Mouse (Mus musculus) MEL (cell line): Measurements from ENCODE around the gene Borcs7. TPM values are rescaled to one million over a fixed set of nuclear protein-coding genes. Genes with fewer than 3 reads are reported as not detected.

Experiments
- DNase-seq: peaks from one replicate; pipeline ENCODE4 v3.0.0; 2011; ENCODE audit warnings: low read depth, low spot score
- H3K27ac ChIP-seq: 2 replicates; pipeline ENCODE4 v1.5.1; 2012; ENCODE audit warnings: low read depth, mild to moderate bottlenecking, control low read depth, low read length, moderate library complexity; ENCODE audit not compliant: control insufficient read depth
- H3K27me3 ChIP-seq, 2 experiments: fragments of 150-350 bp in 1 of 2; sonication (generic) in 1 of 2; 2 replicates each; pipeline ENCODE4 v1.6.1; 2012; ENCODE audit warnings: low read length in 2 of 2, mild to moderate bottlenecking in 2 of 2, improper control_type of control experiment in 1 of 2, moderate library complexity in 1 of 2; ENCODE audit not compliant: insufficient read depth in 2 of 2, control insufficient read depth in 1 of 2
- H3K36me3 ChIP-seq, 2 experiments: 2 replicates each; pipeline ENCODE4 v1.6.1; 2012 to 2014; ENCODE audit warnings: low read length in 2 of 2, improper control_type of control experiment in 1 of 2, inconsistent platforms in 1 of 2, mild to moderate bottlenecking in 1 of 2; ENCODE audit not compliant: insufficient read depth in 2 of 2, control insufficient read depth in 1 of 2
- H3K4me1 ChIP-seq, 2 experiments: fragments of 150-350 bp in 1 of 2; sonication (generic) in 1 of 2; 2 replicates each; pipeline ENCODE4 v1.6.1; 2012; ENCODE audit warnings: low read length in 2 of 2, improper control_type of control experiment in 1 of 2, mild to moderate bottlenecking in 1 of 2; ENCODE audit not compliant: insufficient read depth in 2 of 2, control insufficient read depth in 1 of 2
- H3K4me3 ChIP-seq, 2 experiments: fragments of 150-350 bp in 1 of 2; sonication (generic) in 1 of 2; 2 replicates each; pipeline ENCODE4 v1.5.1; 2012; ENCODE audit warnings: low read depth in 2 of 2, low read length in 2 of 2, mild to moderate bottlenecking in 2 of 2, moderate library complexity in 2 of 2, control low read depth in 1 of 2, improper control_type of control experiment in 1 of 2; ENCODE audit not compliant: control insufficient read depth in 1 of 2, insufficient read depth in 1 of 2
- H3K79me2 ChIP-seq: 2 replicates; pipeline ENCODE4 v1.6.1; 2012; ENCODE audit warnings: mild to moderate bottlenecking, low read length, moderate library complexity; ENCODE audit not compliant: control insufficient read depth, poor library complexity, insufficient read depth
- H3K9ac ChIP-seq: 2 replicates; pipeline ENCODE4 v1.6.1; 2012; ENCODE audit warnings: low read depth, mild to moderate bottlenecking, control low read depth, low read length, moderate library complexity; ENCODE audit not compliant: control insufficient read depth, poor library complexity, severe bottlenecking
- H3K9me3 ChIP-seq: fragments of 150-350 bp; sonication (generic); replicated peaks from 2 replicates; pipeline ENCODE4 v1.6.1; 2012; ENCODE audit warnings: mild to moderate bottlenecking, low read length, improper control_type of control experiment, moderate library complexity; ENCODE audit not compliant: insufficient read depth
- BHLHE40 ChIP-seq: IDR thresholded peaks from 2 replicates; pipeline ENCODE4 v1.6.1; 2012; ENCODE audit warnings: low read depth, mild to moderate bottlenecking, inconsistent platforms, low read length, improper control_type of control experiment, borderline replicate concordance
- CHD1 ChIP-seq: IDR thresholded peaks from 2 replicates; pipeline ENCODE4 v1.6.1; 2012; ENCODE audit warnings: low read depth, mild to moderate bottlenecking, inconsistent platforms, low read length, improper control_type of control experiment
- CHD2 ChIP-seq: IDR thresholded peaks from 2 replicates; pipeline ENCODE4 v1.6.1; 2011; ENCODE audit warnings: low read length, improper control_type of control experiment
- E2F4 ChIP-seq: IDR thresholded peaks from 2 replicates; pipeline ENCODE4 v1.6.1; 2011; ENCODE audit warnings: low read depth, low read length, improper control_type of control experiment, borderline replicate concordance
- ELF1 ChIP-seq: IDR thresholded peaks from 2 replicates; pipeline ENCODE4 v1.6.1; 2014; ENCODE audit warnings: low read depth, mild to moderate bottlenecking, inconsistent platforms, low read length, improper control_type of control experiment, moderate library complexity
- EP300 ChIP-seq, 2 experiments: IDR thresholded peaks; 2 replicates each; pipeline ENCODE4 v1.6.1; 2011; ENCODE audit warnings: improper control_type of control experiment in 2 of 2, low read length in 2 of 2, low read depth in 1 of 2, mild to moderate bottlenecking in 1 of 2
- ETS1 ChIP-seq: IDR thresholded peaks from 2 replicates; pipeline ENCODE4 v1.6.1; 2012; ENCODE audit warnings: low read depth, mild to moderate bottlenecking, inconsistent platforms, low read length, improper control_type of control experiment, moderate library complexity
- GABPA ChIP-seq: IDR thresholded peaks from 2 replicates; pipeline ENCODE4 v1.6.1; 2012; ENCODE audit warnings: low read depth, mild to moderate bottlenecking, inconsistent platforms, low read length, improper control_type of control experiment, moderate library complexity
- GATA1 ChIP-seq: IDR thresholded peaks from 2 replicates; pipeline ENCODE4 v1.6.1; 2011; ENCODE audit warnings: low read depth, low read length, improper control_type of control experiment
- JUND ChIP-seq: IDR thresholded peaks from 2 replicates; pipeline ENCODE4 v1.6.1; 2011; ENCODE audit warnings: low read depth, mild to moderate bottlenecking, improper control_type of control experiment, low read length
- MAZ ChIP-seq: IDR thresholded peaks from 2 replicates; pipeline ENCODE4 v1.6.1; 2012; ENCODE audit warnings: low read depth, mild to moderate bottlenecking, inconsistent platforms, low read length, improper control_type of control experiment
- MEF2A ChIP-seq: IDR thresholded peaks from 2 replicates; pipeline ENCODE4 v1.6.1; 2014; ENCODE audit warnings: low read depth, mild to moderate bottlenecking, inconsistent platforms, low read length, improper control_type of control experiment; ENCODE audit not compliant: poor library complexity, insufficient replicate concordance, severe bottlenecking; ENCODE audit errors: extremely low read depth
- MXI1 ChIP-seq: IDR thresholded peaks from 2 replicates; pipeline ENCODE4 v1.6.1; 2011; ENCODE audit warnings: mild to moderate bottlenecking, low read depth, low read length, improper control_type of control experiment
- POLR2AphosphoS2 ChIP-seq: IDR thresholded peaks from 2 replicates; pipeline ENCODE4 v1.6.1; 2011; ENCODE audit warnings: low read length, improper control_type of control experiment
- RCOR1 ChIP-seq: IDR thresholded peaks from 2 replicates; pipeline ENCODE4 v1.6.1; 2012; ENCODE audit warnings: low read depth, mild to moderate bottlenecking, inconsistent platforms, low read length, improper control_type of control experiment
- USF1 ChIP-seq: IDR thresholded peaks from 2 replicates; pipeline ENCODE4 v1.6.1; 2014; ENCODE audit warnings: low read depth, mild to moderate bottlenecking, inconsistent platforms, low read length, improper control_type of control experiment, moderate library complexity
- ZMIZ1 ChIP-seq: IDR thresholded peaks from 2 replicates; pipeline ENCODE4 v1.6.1; 2012; ENCODE audit warnings: low read depth, mild to moderate bottlenecking, inconsistent platforms, low read length, improper control_type of control experiment, moderate library complexity
- polyA plus RNA-seq, 2 experiments: library from polyadenylated mRNA; stranded (reverse) in 1 of 2; unstranded in 1 of 2; fragments of >175 nt in 1 of 2; fragments of >200 nt in 1 of 2; gene quantifications; 2 replicates each; pipeline versions ENCODE4 v1.2.1 to v1.2.4; 2012; ENCODE audit warnings: low replicate concordance in 2 of 2, low read depth in 1 of 2; ENCODE audit not compliant: insufficient read length in 2 of 2, insufficient read depth in 1 of 2, missing spikeins in 1 of 2
- total RNA-seq: library from RNA; depleted of rRNA; stranded (reverse); fragments of 300-350 nt; gene quantifications from 2 replicates; pipeline ENCODE4 v1.2.3, GENCODE M21; 2012

The Borcs7 gene
- total and polyA plus RNA-seq, 3 experiments, result 4.1 to 11.1 TPM; not detected in 1

- no peak for TF ChIP-seq MXI1
- TF ChIP-seq ETS1, result no peak
- TF ChIP-seq JUND, result no peak
- TF ChIP-seq GATA1, result no peak
- TF ChIP-seq CHD2, result no peak
- TF ChIP-seq MEF2A, result no peak
- no peak for TF ChIP-seq POLR2AphosphoS2
- TF ChIP-seq GABPA, result no peak
- TF ChIP-seq, all 39 proteins: peak for 0
- Histone ChIP-seq H3K27me3 (no peaks in the 10 kb centered on the region), H3K27ac (no peak overlapping the region), H3K79me2 (no peaks in the 10 kb centered on the region), H3K36me3 (peaks cover 0 to 18% of the 10 kb centered on the region in 2 experiments; a peak in 2 of 4 replicates), H3K9ac (no peak overlapping the region), H3K4me3 (no peak overlapping the region), H3K9me3 (no peaks in the 10 kb centered on the region), H3K4me1 (peaks cover 10 to 22% of the 10 kb centered on the region in 2 experiments)
- DNase-seq, result no peak
Observed at GRCm38 (mm10) chr19:46724411-46724810, 34.7 kb downstream of the Borcs7 start.

GRCm38 (mm10) chr19:46726142-46726541 is 36.4 kb downstream of the Borcs7 start:
- no peak overlapping the region for H3K9ac ChIP-seq
- TF ChIP-seq ELF1 (no peak), BHLHE40 (no peak), RCOR1 (no peak), ZMIZ1 (no peak), EP300 (IDR thresholded peaks at IDR 0.05; ENCODE audit: low read depth in 1 of 2, low read length in 2 of 2) (no peak), E2F4 (no peak), CHD1 (no peak), USF1 (no peak), MXI1 (no peak), MAZ (no peak)

More at GRCm38 (mm10) chr19:46726142-46726541, 36.4 kb downstream of the Borcs7 start:
- no peaks in the 10 kb centered on the region for H3K79me2 ChIP-seq
- no peak overlapping the region for H3K27ac ChIP-seq
- H3K4me1 ChIP-seq, result peaks cover 10 to 22% of the 10 kb centered on the region in 2 experiments
- DNase-seq, result no peak
- H3K9me3 ChIP-seq, result no peaks in the 10 kb centered on the region
- peaks cover 0 to 18% of the 10 kb centered on the region in 2 experiments; a peak in 2 of 4 replicates for H3K36me3 ChIP-seq
- H3K4me3 ChIP-seq, result no peak overlapping the region
- H3K27me3 ChIP-seq, result no peaks in the 10 kb centered on the region
